Mouse (Mus musculus) cerebellum, postnatal 25 days (tissue): ENCODE measurements at regions not wholly inside any gene's neighbourhood (a gene's known extent, or its start where the extent isn't known, plus 50 kb on each side); places are given as distances from the start of the nearest gene placed in this dataset.

Experiments
- DNase-seq, 2 experiments: peaks; one replicate each; pipeline ENCODE4 v3.0.0; 2021; ENCODE audit warnings: mixed read lengths in 2 of 2

GRCm38 (mm10) chr1:51643640-51644039, 165.4 kb upstream of the Nabp1 start:
- no peak for DNase-seq

- DNase-seq = no peak
These were observed 160.5 kb upstream of the Nabp1 start for GRCm38 (mm10) chr1:51638519-51639302.

- no peak for DNase-seq
These were observed 157.8 kb upstream of the Nabp1 start for GRCm38 (mm10) chr1:51635881-51636515.

GRCm38 (mm10) chr1:51633795-51634194, 155.6 kb upstream of the Nabp1 start:
- DNase-seq = no peak

- DNase-seq = no peak
These were observed 154.6 kb upstream of the Nabp1 start for GRCm38 (mm10) chr1:51632851-51633250.

- DNase-seq = peak; percentile 33 to 69
These were observed 151.6 kb upstream of the Nabp1 start for GRCm38 (mm10) chr1:51629848-51630247.

GRCm38 (mm10) chr1:51628137-51628793, 150.0 kb upstream of the Nabp1 start:
- DNase-seq = no peak

GRCm38 (mm10) chr1:51626303-51626702, 148.1 kb upstream of the Nabp1 start:
- DNase-seq = no peak

- no peak for DNase-seq
These were observed 146.9 kb upstream of the Nabp1 start for GRCm38 (mm10) chr1:51625079-51625478.

- DNase-seq = no peak
These were observed 146.3 kb upstream of the Nabp1 start for GRCm38 (mm10) chr1:51624551-51624950.

GRCm38 (mm10) chr1:51622986-51623385, 144.8 kb upstream of the Nabp1 start:
- no peak for DNase-seq

- no peak for DNase-seq
These were observed 144.1 kb upstream of the Nabp1 start for GRCm38 (mm10) chr1:51622181-51622862.

GRCm38 (mm10) chr1:51621062-51621461, 142.8 kb upstream of the Nabp1 start:
- no peak for DNase-seq

- peak; percentile 59 to 62 for DNase-seq
These were observed 139.5 kb upstream of the Nabp1 start for GRCm38 (mm10) chr1:51617502-51618251.

- DNase-seq = peak in 1 of 2 experiments; percentile 32
These were observed 137.9 kb upstream of the Nabp1 start for GRCm38 (mm10) chr1:51616091-51616490.

GRCm38 (mm10) chr1:51615523-51615922, 137.3 kb upstream of the Nabp1 start:
- DNase-seq = peak; percentile 75 to 85

GRCm38 (mm10) chr1:51614700-51615099, 136.5 kb upstream of the Nabp1 start:
- DNase-seq = no peak

GRCm38 (mm10) chr1:51609295-51609694, 131.1 kb upstream of the Nabp1 start:
- no peak for DNase-seq

GRCm38 (mm10) chr1:51607437-51607855, 129.2 kb upstream of the Nabp1 start:
- no peak for DNase-seq

GRCm38 (mm10) chr1:51602071-51602470, 123.8 kb upstream of the Nabp1 start:
- peak in 1 of 2 experiments; percentile 45 for DNase-seq

GRCm38 (mm10) chr1:51600425-51600824, 122.2 kb upstream of the Nabp1 start:
- peak in 1 of 2 experiments; percentile 48 for DNase-seq
